Comparison of ENCODE assay signal across 8 mouse cellular contexts in genomic region chr16:30308616-30309394, GRCm38 (mm10). TPM values are rescaled to one million over a fixed set of nuclear protein-coding genes. Genes with fewer than 3 reads are reported as not detected.
DNase-seq lines count a peak whose midpoint lies in the region; ATAC-seq and TF ChIP-seq lines count a peak whose summit lies in the region.

No protein-coding gene starts in this region.

- H3K4me2 ChIP-seq in intestine, embryonic 14.5 days (ENCODE audit: low read length): peak overlapping the region; percentile 98

- 1% methylated on average over 72 of the region's 72 CpGs for WGBS in cerebellum, adult 2 months
- WGBS in intestine, embryonic 14.5 days: under 1% methylated on average over 72 of the region's 72 CpGs

- no peaks in the 10 kb centered on the region for H3K36me3 ChIP-seq in intestine, embryonic 14.5 days (ENCODE audit: control insufficient read depth, insufficient read depth, low read length)
- H3K36me3 ChIP-seq in megakaryocyte, embryonic 14.5 days (replicated peaks; ENCODE audit: low read length): peaks cover 55% of the 10 kb centered on the region

- H3K27ac ChIP-seq in cerebellum, adult 2 months (ENCODE audit: insufficient read depth, low read length): no peak overlapping the region
- no peak overlapping the region for H3K27ac ChIP-seq in intestine, embryonic 14.5 days (ENCODE audit: low read depth)

- TF ChIP-seq CTCF in cerebellum, adult 2 months (IDR thresholded peaks at IDR 0.05; ENCODE audit: borderline replicate concordance, insufficient read depth, low read depth, low read length): no peak; the same call in 1 of the 2 replicates

- H3K4me3 ChIP-seq in cerebellum, adult 2 months (replicated peaks; ENCODE audit: insufficient read depth, low read depth, low read length): peak overlapping the region; percentile 55
- H3K4me3 ChIP-seq in intestine, embryonic 14.5 days (ENCODE audit: low read depth, low read length): peak overlapping the region; percentile 52
- H3K4me3 ChIP-seq in megakaryocyte, embryonic 14.5 days (replicated peaks): peak overlapping the region; percentile 94

- intact Hi-C loops in left cerebral cortex, postnatal 25 days (cut with DNase I): no loop called here
- intact Hi-C loops in gastrocnemius, postnatal 36 days (cut with DNase I): no loop called here

- peak overlapping the region; percentile 38 for H3K9ac ChIP-seq in intestine, embryonic 14.5 days (ENCODE audit: low read length)

- ATAC-seq in activated CD4-positive, CD25-positive, alpha-beta regulatory T cell, adult 4 months: peak; percentile 64
- peak; percentile 67 for ATAC-seq in intestine, embryonic 14.5 days (replicated peaks; ENCODE audit: low FRiP score, low TSS enrichment, low read depth)

- no peaks in the 10 kb centered on the region for H3K27me3 ChIP-seq in cerebellum, adult 2 months (ENCODE audit: control insufficient read depth, insufficient read depth, low read length)
- peaks cover 46% of the 10 kb centered on the region for H3K27me3 ChIP-seq in intestine, embryonic 14.5 days (replicated peaks; ENCODE audit: control insufficient read depth, insufficient read depth, low read length)
- H3K27me3 ChIP-seq in megakaryocyte, embryonic 14.5 days (replicated peaks): no peaks in the 10 kb centered on the region

- peak; percentile 78 to 80 for DNase-seq in cerebellum, adult 2 months
- DNase-seq in forelimb bud, embryonic 11.5 days (ENCODE audit: low read depth, low spot score): peak; percentile 51
- DNase-seq in intestine, embryonic 14.5 days (ENCODE audit: low spot score): peak; percentile 84
- DNase-seq in left cerebral cortex, postnatal 25 days (ENCODE audit: low spot score in 2 of 2): peak; percentile 66 to 74
- peak; percentile 45 to 57 for DNase-seq in right cerebral cortex, postnatal 36 days (ENCODE audit: low spot score in 2 of 2)
- no peak for DNase-seq in gastrocnemius, postnatal 36 days

- TF ChIP-seq POLR2A in cerebellum, adult 2 months (IDR thresholded peaks at IDR 0.05; ENCODE audit: borderline replicate concordance, insufficient read depth, low read length): 0 out of 2 replicates have a peak, but pooled peaks have one; percentile 35

- H3K4me1 ChIP-seq in cerebellum, adult 2 months (ENCODE audit: control insufficient read depth, insufficient read depth, low read length): no peaks in the 10 kb centered on the region
- peaks cover 12% of the 10 kb centered on the region for H3K4me1 ChIP-seq in intestine, embryonic 14.5 days (replicated peaks; ENCODE audit: control insufficient read depth, insufficient read depth, low read length)
- peaks cover 80% of the 10 kb centered on the region for H3K4me1 ChIP-seq in megakaryocyte, embryonic 14.5 days

- H3K9me3 ChIP-seq in intestine, embryonic 14.5 days (ENCODE audit: control insufficient read depth, low read length): no peaks in the 10 kb centered on the region
- no peaks in the 10 kb centered on the region for H3K9me3 ChIP-seq in megakaryocyte, embryonic 14.5 days

RNA-seq across cellular contexts. Expression of gene Gp5, which starts 1.8 kb away (rescaled TPM):
- not detected for polyA plus RNA-seq in activated CD4-positive, CD25-positive, alpha-beta regulatory T cell, adult 4 months (2017; shearing (Covaris generic))
- 1.4 TPM in 2 replicates for polyA plus RNA-seq in cerebellum, adult 2 months (2012; rRNA removed)
- 0.65 and 0.80 TPM in 2 replicates for polyA plus RNA-seq in intestine, embryonic 14.5 days (2014; fragmentation: Nextera tagmentation; extraction: Ambion mirVana)
- under 1 TPM; 0.57 to 0.82 TPM for total RNA-seq in left cerebral cortex, postnatal 25 days (2021)
- 1,707 and 3,704 TPM in 2 replicates for polyA plus RNA-seq in megakaryocyte, embryonic 14.5 days (2012; ENCODE audit: insufficient read depth, low replicate concordance)
- total RNA-seq in gastrocnemius, postnatal 36 days (2021): not detected

RNA-seq across cellular contexts. Expression of gene Lrrc15, which starts 25.7 kb away (rescaled TPM):
- polyA plus RNA-seq in activated CD4-positive, CD25-positive, alpha-beta regulatory T cell, adult 4 months (2017; shearing (Covaris generic)): not detected
- not detected in 2 replicates for polyA plus RNA-seq in cerebellum, adult 2 months (2012; rRNA removed)
- 0.27 and 0.50 TPM in 2 replicates for polyA plus RNA-seq in intestine, embryonic 14.5 days (2014; fragmentation: Nextera tagmentation; extraction: Ambion mirVana)
- total RNA-seq in left cerebral cortex, postnatal 25 days (2021): not detected
- polyA plus RNA-seq in megakaryocyte, embryonic 14.5 days (2012; ENCODE audit: insufficient read depth, low replicate concordance): 0.11 TPM in 1 of 2 replicates, not detected in the other
- total RNA-seq in gastrocnemius, postnatal 36 days (2021): under 1 TPM; 0.10 to 0.17 TPM

RNA-seq across cellular contexts. Expression of gene Cpn2, which starts 41.5 kb away (rescaled TPM):
- polyA plus RNA-seq in activated CD4-positive, CD25-positive, alpha-beta regulatory T cell, adult 4 months (2017; shearing (Covaris generic)): not detected
- not detected in 2 replicates for polyA plus RNA-seq in cerebellum, adult 2 months (2012; rRNA removed)
- 0.04 TPM in 1 of 2 replicates, not detected in the other for polyA plus RNA-seq in intestine, embryonic 14.5 days (2014; fragmentation: Nextera tagmentation; extraction: Ambion mirVana)
- total RNA-seq in left cerebral cortex, postnatal 25 days (2021): not detected
- not detected in 2 replicates for polyA plus RNA-seq in megakaryocyte, embryonic 14.5 days (2012; ENCODE audit: insufficient read depth, low replicate concordance)
- not detected for total RNA-seq in gastrocnemius, postnatal 36 days (2021)

Comparison
In these comparisons a context has a peak if more than half of its experiments do, and no peak if none do; other contexts are left out.
1. DNase-seq: peak in cerebellum, adult 2 months (2 of 2), forelimb bud, embryonic 11.5 days (single experiment), intestine, embryonic 14.5 days (single experiment), left cerebral cortex, postnatal 25 days (2 of 2) and right cerebral cortex, postnatal 36 days (2 of 2); none in gastrocnemius, postnatal 36 days (0 of 2).
2. RNA of gene Gp5, which starts 1.8 kb away (polyA plus RNA-seq): 1,707 to 3,704 TPM in megakaryocyte, embryonic 14.5 days; 1.4 TPM in cerebellum, adult 2 months, 0.65 to 0.80 TPM in intestine, embryonic 14.5 days and not detected in activated CD4-positive, CD25-positive, alpha-beta regulatory T cell, adult 4 months; every median in the first group is over 100 times any median in the second.
3. Peak in every context shown above with its lines, with median percentiles within 50 percentile points of each other: H3K4me3 ChIP-seq.